Mouse (Mus musculus) thymus, postnatal 0 days (tissue): Measurements from ENCODE around the gene Fgb. TPM values are rescaled to one million over a fixed set of nuclear protein-coding genes. Genes with fewer than 3 reads are reported as not detected.

Source experiments
- DNase-seq: peaks from one replicate; pipeline ENCODE4 v3.0.0-alpha.2; 2015; ENCODE audit warnings: low spot score
- polyA plus RNA-seq: library from polyadenylated mRNA; unstranded; fragments of >200 nt; fragmentation: Nextera tagmentation; extraction: Ambion mirVana; gene quantifications from 2 replicates; pipeline ENCODE4 v1.2.1, GENCODE M21; 2015

The Fgb gene
- polyA plus RNA-seq, 1 experiment from 2014 or later = 0.20 TPM

GRCm38 (mm10) chr3:83027546-83028251 lies 22.0 kb downstream of the Fgb start:
- no peak for DNase-seq

GRCm38 (mm10) chr3:83025475-83026301 lies 24.0 kb downstream of the Fgb start, which contains the start of gene Fga:
Gene Fga (plus strand): TSS chr3:83026076.
- DNase-seq = no peak

GRCm38 (mm10) chr3:83025036-83025435 lies 24.6 kb downstream of the Fgb start:
- DNase-seq = no peak

GRCm38 (mm10) chr3:83021176-83021575 lies 28.5 kb downstream of the Fgb start:
- no peak for DNase-seq

- no peak for DNase-seq
Measured at GRCm38 (mm10) chr3:83020387-83020786, 29.3 kb downstream of the Fgb start.

GRCm38 (mm10) chr3:83016236-83016635 lies 33.4 kb downstream of the Fgb start:
- no peak for DNase-seq

GRCm38 (mm10) chr3:83013951-83014350 lies 35.7 kb downstream of the Fgb start:
- DNase-seq = no peak

GRCm38 (mm10) chr3:83012636-83013035 lies 37.0 kb downstream of the Fgb start:
- no peak for DNase-seq

- no peak for DNase-seq
Measured at GRCm38 (mm10) chr3:83011565-83011964, 38.1 kb downstream of the Fgb start.

GRCm38 (mm10) chr3:83011136-83011535 lies 38.5 kb downstream of the Fgb start:
- DNase-seq = no peak

- DNase-seq = no peak
Measured at GRCm38 (mm10) chr3:83010291-83010690, 39.4 kb downstream of the Fgb start.

GRCm38 (mm10) chr3:83007557-83007956 lies 42.1 kb downstream of the Fgb start, which contains the start of gene Fgg:
Gene Fgg (plus strand): TSS chr3:83007724.
- DNase-seq = no peak

- DNase-seq = no peak
Measured at GRCm38 (mm10) chr3:83004801-83005200, 44.9 kb downstream of the Fgb start.

- no peak for DNase-seq
Measured at GRCm38 (mm10) chr3:83003068-83003467, 46.6 kb downstream of the Fgb start.

GRCm38 (mm10) chr3:83002191-83002590 lies 47.5 kb downstream of the Fgb start:
- DNase-seq = peak; percentile 44

- no peak for DNase-seq
Measured at GRCm38 (mm10) chr3:82999995-83000394, 49.7 kb downstream of the Fgb start.

GRCm38 (mm10) chr3:82998772-82999463 lies 50.7 kb downstream of the Fgb start:
- peak; percentile 62 for DNase-seq

- DNase-seq = no peak
Measured at GRCm38 (mm10) chr3:82996656-82997055, 53.0 kb downstream of the Fgb start.

- DNase-seq = no peak
Measured at GRCm38 (mm10) chr3:82995368-82995767, 54.3 kb downstream of the Fgb start.

- no peak for DNase-seq
Measured at GRCm38 (mm10) chr3:82992956-82993355, 56.7 kb downstream of the Fgb start.

- no peak for DNase-seq
Measured at GRCm38 (mm10) chr3:82991963-82992362, 57.7 kb downstream of the Fgb start.
